Mouse (Mus musculus) bone marrow, adult 2 months (tissue): ENCODE results near the gene Olfr523. TPM values are rescaled to one million over a fixed set of nuclear protein-coding genes. Genes with fewer than 3 reads are reported as not detected.
A peak's percentile ranks its signal among the peaks of the same experiment; 100 is the strongest.

Experiments
- H3K27ac ChIP-seq: fragments of 200-500 bp; 2 replicates; pipeline ENCODE4 v1.5.1; 2012; ENCODE audit warnings: low read depth, mild to moderate bottlenecking, control low read depth, inconsistent platforms, low read length; ENCODE audit not compliant: control insufficient read depth, poor library complexity, insufficient read depth
- H3K4me1 ChIP-seq: fragments of 200-500 bp; 2 replicates; pipeline ENCODE4 v1.6.1; 2011; ENCODE audit warnings: low read length; ENCODE audit not compliant: control insufficient read depth, insufficient read depth
- H3K4me3 ChIP-seq: fragments of 200-500 bp; replicated peaks from 2 replicates; pipeline ENCODE3; 2011; ENCODE audit warnings: mild to moderate bottlenecking, low read depth, low read length, control low read depth; ENCODE audit not compliant: control insufficient read depth
- CTCF ChIP-seq: fragments of 200-500 bp; IDR thresholded peaks from 2 replicates; pipeline ENCODE4 v1.5.1; 2011; ENCODE audit warnings: low read length, control low read depth; ENCODE audit not compliant: control insufficient read depth, insufficient read depth
- POLR2A ChIP-seq: fragments of 200-500 bp; IDR thresholded peaks from 2 replicates; pipeline ENCODE4 v1.6.1; 2011; ENCODE audit warnings: low read depth, mild to moderate bottlenecking, control low read depth, low read length, borderline replicate concordance; ENCODE audit not compliant: control insufficient read depth
- WGBS: fragments of 180-500 bp; shearing (Covaris S2); methylation state at CpG from one replicate; pipeline ENCODE4 v1.1.7; 2018; 5-methylcytosine and 5-hydroxymethylcytosine counted together
- polyA plus RNA-seq: library from polyadenylated mRNA; stranded (reverse); fragments of >200 nt; gene quantifications from 2 replicates; pipeline ENCODE4 v1.2.4, GENCODE M21; 2011; ENCODE audit warnings: low replicate concordance; ENCODE audit not compliant: missing spikeins, insufficient read depth, insufficient read length

The Olfr523 gene
- polyA plus RNA-seq, 1 experiment: not detected

DNA sequence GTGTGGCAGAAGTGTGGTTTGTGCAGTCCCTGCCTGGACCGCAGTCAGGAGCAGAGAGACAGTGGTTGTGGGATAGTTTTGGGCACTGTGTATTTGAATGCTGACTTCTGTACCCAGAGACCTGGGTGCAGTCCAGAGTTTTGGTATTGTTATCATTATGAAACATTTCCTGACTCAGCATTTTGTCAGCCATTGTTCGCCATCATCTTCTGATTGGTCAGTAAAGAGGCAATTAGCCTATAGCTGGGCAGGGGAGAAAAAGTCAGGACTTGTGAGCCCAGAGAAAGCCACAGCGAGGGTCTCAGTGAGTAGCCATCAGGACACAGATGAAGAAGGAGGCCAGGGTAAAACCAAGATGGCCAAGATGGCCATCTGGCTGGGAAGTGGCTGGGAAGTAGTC lies 12.7 kb upstream of the Olfr523 start:
- H3K27ac ChIP-seq: no peak overlapping the region
- 62% methylated on average over 3 of the region's 3 CpGs for WGBS
- TF ChIP-seq POLR2A (no peak), CTCF (no peak)
- H3K4me1 ChIP-seq: no peaks in the 10 kb centered on the region
- H3K4me3 ChIP-seq: no peak overlapping the region

- Histone ChIP-seq H3K4me3 (no peak within 1 kb of the TSS), H3K4me1 (no peaks in the 10 kb centered on the region), H3K27ac (no peak within 1 kb of the TSS)
- TF ChIP-seq CTCF (no peak), POLR2A (no peak)
- WGBS: 67% methylated on average over 7 of the region's 7 CpGs
Observed at GRCm38 (mm10) chr7:140164664-140165063, 8.4 kb upstream of the Olfr523 start, which contains the start of gene Olfr522. TSS of gene Olfr522 (minus strand) at chr7:140164764.

DNA sequence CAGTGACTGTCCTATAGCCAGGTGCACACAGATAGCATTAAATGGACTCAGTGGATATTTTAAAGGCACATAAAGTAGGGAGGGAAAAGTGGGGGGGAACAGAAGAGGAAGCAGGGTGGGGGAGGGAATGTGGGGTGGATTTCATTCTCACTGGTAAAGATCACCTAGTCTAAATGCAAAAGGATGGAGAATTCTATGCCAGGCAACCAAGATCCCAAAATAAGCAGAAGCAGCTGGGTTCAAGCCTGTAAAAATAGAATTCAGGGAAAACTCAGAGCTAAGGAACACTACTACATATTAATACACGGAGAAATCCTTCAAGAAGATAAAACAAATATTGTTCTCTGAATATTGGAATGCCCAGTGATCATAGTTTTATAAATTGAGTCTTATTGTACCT lies 5.1 kb upstream of the Olfr523 start:
- Histone ChIP-seq H3K4me3 (no peak overlapping the region), H3K27ac (no peak overlapping the region), H3K4me1 (no peaks in the 10 kb centered on the region)
- 64% methylated on average over 1 of the region's 1 CpGs for WGBS
- TF ChIP-seq CTCF: no peak
- no peak for TF ChIP-seq POLR2A

DNA sequence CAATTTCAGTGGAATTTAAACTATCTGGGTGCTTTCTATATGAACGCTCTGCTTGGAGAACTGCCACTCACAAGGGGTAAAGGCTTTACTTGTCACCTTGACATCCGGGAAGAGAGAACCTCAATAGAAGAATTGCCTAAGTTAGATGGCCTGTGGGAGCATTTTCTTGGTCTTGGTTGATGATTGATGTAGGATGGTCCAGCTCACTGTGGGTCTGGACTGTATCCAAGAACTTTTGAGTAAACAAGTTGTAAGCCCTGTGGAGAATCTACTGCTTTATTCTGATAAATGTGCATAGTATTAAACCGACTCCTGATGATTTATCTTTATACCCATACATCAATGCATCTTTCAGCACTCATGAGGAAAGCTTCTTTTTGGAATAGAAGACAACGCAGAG lies 3.6 kb upstream of the Olfr523 start:
- no peak for TF ChIP-seq POLR2A
- H3K27ac ChIP-seq: no peak overlapping the region
- WGBS: 71% methylated on average over 4 of the region's 4 CpGs

GRCm38 (mm10) chr7:140170863-140171262 lies 2.2 kb upstream of the Olfr523 start:
- H3K4me3 ChIP-seq: no peak overlapping the region
- no peak for TF ChIP-seq CTCF
- TF ChIP-seq POLR2A: no peak
- WGBS: 85% methylated on average over 3 of the region's 3 CpGs
- H3K27ac ChIP-seq: no peak overlapping the region
- H3K4me1 ChIP-seq: no peaks in the 10 kb centered on the region

More for the DNA sequence above, 3.6 kb upstream of the Olfr523 start:
- H3K4me3 ChIP-seq: no peak overlapping the region
- no peaks in the 10 kb centered on the region for H3K4me1 ChIP-seq

- WGBS: 78% methylated on average over 2 of the region's 2 CpGs
- H3K27ac ChIP-seq: no peak overlapping the region
- no peak overlapping the region for H3K4me3 ChIP-seq
- no peaks in the 10 kb centered on the region for H3K4me1 ChIP-seq
- no peak for TF ChIP-seq POLR2A
- TF ChIP-seq CTCF: no peak
Observed at GRCm38 (mm10) chr7:140179176-140179575, 6.2 kb downstream of the Olfr523 start.

DNA sequence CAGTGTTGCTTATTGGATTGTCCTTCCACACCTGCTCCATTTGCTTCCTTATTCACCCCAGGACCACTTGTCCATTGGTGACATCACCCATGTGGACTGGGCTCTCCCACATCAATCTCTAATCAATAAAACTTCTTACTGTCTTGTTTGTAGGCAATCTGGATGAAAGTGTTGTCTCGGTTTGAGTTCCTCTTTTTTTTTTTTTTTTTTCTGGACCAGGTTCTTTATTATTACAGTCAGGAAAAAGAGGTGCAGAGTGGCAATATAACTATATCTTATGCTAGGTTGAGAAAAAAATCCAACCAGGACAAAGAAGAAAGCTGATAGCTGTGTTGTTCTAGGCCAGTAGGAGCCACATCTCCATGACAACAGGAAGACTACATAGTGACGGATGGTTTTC lies 7.7 kb downstream of the Olfr523 start:
- 42% methylated on average over 2 of the region's 2 CpGs for WGBS
- Histone ChIP-seq H3K4me1 (no peaks in the 10 kb centered on the region), H3K4me3 (no peak overlapping the region), H3K27ac (no peak overlapping the region)
- TF ChIP-seq POLR2A (no peak), CTCF (no peak)

GRCm38 (mm10) chr7:140184206-140184605 lies 11.2 kb downstream of the Olfr523 start:
- WGBS: 77% methylated on average over 4 of the region's 4 CpGs
- Histone ChIP-seq H3K4me3 (no peak overlapping the region), H3K4me1 (no peaks in the 10 kb centered on the region), H3K27ac (no peak overlapping the region)
- TF ChIP-seq CTCF: no peak

DNA sequence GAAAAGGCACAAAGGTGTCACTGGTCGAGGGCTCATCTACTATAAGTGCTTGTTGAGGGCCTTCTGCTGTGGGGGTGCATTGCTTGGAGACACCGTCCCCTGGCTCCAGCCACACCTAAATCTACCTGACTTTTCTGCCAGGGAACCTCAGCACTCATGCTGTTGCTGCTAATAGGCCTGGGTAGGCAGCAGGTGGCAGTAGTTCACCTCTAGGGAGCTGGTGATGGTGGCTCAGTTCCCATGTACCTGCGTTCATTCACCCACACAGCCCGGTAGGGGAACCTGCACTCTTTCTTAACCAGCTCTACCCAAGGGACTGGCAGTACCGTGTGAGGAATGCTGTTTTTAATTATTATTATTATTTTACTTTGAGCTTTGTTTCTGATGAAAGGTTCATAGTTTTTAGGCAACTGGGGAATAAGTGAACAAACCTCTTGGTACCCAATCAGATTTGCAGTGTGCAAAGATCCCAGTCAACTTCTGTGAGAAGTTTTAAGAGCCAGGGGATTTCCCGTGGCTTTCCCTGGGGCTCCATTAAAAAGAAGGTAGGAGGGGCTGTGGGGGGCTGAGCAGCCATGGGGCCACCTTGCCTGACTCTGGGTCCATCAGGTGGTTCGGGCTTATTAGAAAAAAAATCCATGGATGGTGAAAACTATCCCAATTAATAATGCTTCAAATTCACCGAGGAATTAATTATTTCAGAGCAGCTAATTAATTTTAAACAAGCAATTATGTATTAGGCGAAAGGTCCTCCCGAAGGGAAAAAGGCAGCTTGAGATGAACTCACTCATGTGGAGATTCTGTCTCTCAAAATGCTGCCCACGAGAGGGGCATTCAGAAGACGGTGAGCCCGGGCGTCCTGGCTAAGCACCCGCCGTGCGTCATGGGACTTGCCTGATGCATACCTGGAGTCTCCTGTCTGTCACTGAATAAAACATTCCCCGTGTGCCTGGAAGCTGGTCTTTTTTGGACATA lies 13.9 kb downstream of the Olfr523 start:
- H3K27ac ChIP-seq: no peak overlapping the region
- no peak for TF ChIP-seq POLR2A
- peak; percentile 35; the same call in 1 of the 2 replicates for TF ChIP-seq CTCF
- H3K4me3 ChIP-seq: no peak overlapping the region
- no peaks in the 10 kb centered on the region for H3K4me1 ChIP-seq
- 59% methylated on average over 18 of the region's 18 CpGs for WGBS
